Mouse (Mus musculus) retina, embryonic 14.5 days (tissue): ENCODE data around the gene Tsga8.

Source experiments
- DNase-seq: peaks from one replicate; pipeline ENCODE4 v3.0.0-alpha.2; 2015; ENCODE audit warnings: low spot score

Gene Tsga8

DNA sequence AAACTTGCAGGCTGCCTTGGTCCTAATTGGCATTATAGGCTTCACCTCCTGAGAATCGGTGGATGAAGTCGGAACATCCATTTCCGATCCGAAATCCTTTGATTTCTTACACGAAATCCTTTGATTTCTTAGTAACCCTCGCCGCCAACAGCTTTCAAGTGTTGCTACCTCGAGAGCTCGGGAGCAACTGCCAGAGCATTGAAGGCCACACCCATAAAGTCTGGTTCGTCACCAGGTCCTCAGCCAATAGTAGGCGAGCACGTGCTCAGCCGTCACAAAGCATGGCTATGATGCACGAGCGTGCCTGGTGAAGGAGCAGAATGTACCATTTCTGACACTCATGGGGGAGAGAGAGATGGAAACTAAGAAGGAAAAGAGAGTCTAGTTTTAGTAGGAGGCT is at the start of gene Tsga8:
Tsga8 (minus strand) TSS at position 327 of the 400 bp plus-strand sequence.
- DNase-seq, result no peak
